Mouse (Mus musculus): ENCODE results near the gene Slain2. TPM values are rescaled to one million over a fixed set of nuclear protein-coding genes. Genes with fewer than 3 reads are reported as not detected.

The Slain2 gene
- polyA plus RNA-seq, 1 experiment from 2014 or later: 20.5 TPM

DNA sequence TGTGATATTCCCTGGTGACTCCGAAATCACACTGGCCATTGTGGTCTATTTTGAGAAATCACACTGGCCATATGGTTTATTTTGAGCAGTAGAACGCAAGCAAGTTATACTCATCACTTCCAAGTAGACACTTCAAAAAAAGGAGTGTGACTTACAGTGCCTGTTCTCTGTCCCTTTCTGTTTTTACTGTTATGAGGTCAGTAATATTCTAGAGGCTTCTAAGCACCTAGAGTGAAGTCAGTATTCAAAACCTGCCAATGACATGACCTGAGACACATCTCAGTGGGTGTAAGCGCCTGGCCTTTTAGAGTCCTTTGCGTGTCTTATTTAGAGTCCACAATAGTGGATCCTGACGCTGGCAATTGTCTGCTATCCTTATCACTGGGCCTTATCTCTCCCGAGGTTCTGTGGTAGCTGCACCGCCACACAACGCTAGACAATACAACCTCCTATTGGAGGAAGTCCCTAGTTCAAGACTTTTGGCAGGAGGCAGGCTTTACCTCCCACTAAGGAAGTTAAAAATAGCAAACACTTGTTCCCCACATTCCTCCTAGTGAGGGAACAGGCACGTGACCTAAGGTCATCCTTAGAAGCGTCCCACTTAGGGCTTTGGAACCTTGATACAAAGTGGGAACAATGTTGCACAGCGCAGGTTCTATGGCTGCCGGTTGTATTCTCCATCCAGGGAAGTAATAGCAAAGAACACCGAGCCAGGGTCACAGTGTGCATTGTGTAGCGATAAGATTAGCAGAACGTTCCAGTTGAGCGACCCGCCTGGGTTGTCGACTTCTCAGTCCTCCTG is 17.4 kb upstream of the Slain2 start:
- no peak for ATAC-seq
- Histone ChIP-seq H3K27me3 (replicated peaks; ENCODE audit: control insufficient read depth, insufficient read depth, low read length) (no peaks in the 10 kb centered on the region), H3K4me2 (ENCODE audit: low read length) (no peak overlapping the region), H3K9me3 (replicated peaks; ENCODE audit: control insufficient read depth, low read length) (no peaks in the 10 kb centered on the region), H3K4me1 (ENCODE audit: control insufficient read depth, insufficient read depth, low read length) (no peaks in the 10 kb centered on the region), H3K4me3 (ENCODE audit: low read depth, low read length) (no peak overlapping the region), H3K9ac (ENCODE audit: low read length) (no peak overlapping the region), H3K36me3 (ENCODE audit: control insufficient read depth, insufficient read depth, low read length) (no peaks in the 10 kb centered on the region), H3K27ac (ENCODE audit: low read depth, low read length) (no peak overlapping the region)
- 81% methylated on average over 18 of the region's 18 CpGs for WGBS
- no peak for DNase-seq (ENCODE audit: low spot score)

- H3K4me1 ChIP-seq (ENCODE audit: control insufficient read depth, insufficient read depth, low read length): no peaks in the 10 kb centered on the region
- no peak overlapping the region for H3K9ac ChIP-seq (ENCODE audit: low read length)
- WGBS: 57% methylated on average over 6 of the region's 6 CpGs
- H3K27me3 ChIP-seq (replicated peaks; ENCODE audit: control insufficient read depth, insufficient read depth, low read length): no peaks in the 10 kb centered on the region
- no peak for ATAC-seq
- no peaks in the 10 kb centered on the region for H3K9me3 ChIP-seq (replicated peaks; ENCODE audit: control insufficient read depth, low read length)
- no peaks in the 10 kb centered on the region for H3K36me3 ChIP-seq (ENCODE audit: control insufficient read depth, insufficient read depth, low read length)
- no peak for DNase-seq (ENCODE audit: low spot score)
- H3K27ac ChIP-seq (ENCODE audit: low read depth, low read length): no peak overlapping the region
- no peak overlapping the region for H3K4me3 ChIP-seq (ENCODE audit: low read depth, low read length)
- H3K4me2 ChIP-seq (ENCODE audit: low read length): no peak overlapping the region
These were observed 16.1 kb upstream of the Slain2 start for GRCm38 (mm10) chr5:72897998-72898397.

- no peak for DNase-seq (ENCODE audit: low spot score)
- ATAC-seq: no peak
- Histone ChIP-seq H3K4me3 (ENCODE audit: low read depth, low read length) (no peak overlapping the region), H3K4me1 (ENCODE audit: control insufficient read depth, insufficient read depth, low read length) (no peaks in the 10 kb centered on the region), H3K27me3 (replicated peaks; ENCODE audit: control insufficient read depth, insufficient read depth, low read length) (no peaks in the 10 kb centered on the region), H3K9ac (ENCODE audit: low read length) (no peak overlapping the region), H3K27ac (ENCODE audit: low read depth, low read length) (no peak overlapping the region), H3K36me3 (ENCODE audit: control insufficient read depth, insufficient read depth, low read length) (no peaks in the 10 kb centered on the region), H3K9me3 (replicated peaks; ENCODE audit: control insufficient read depth, low read length) (no peaks in the 10 kb centered on the region), H3K4me2 (ENCODE audit: low read length) (no peak overlapping the region)
- WGBS: 90% methylated on average over 8 of the region's 8 CpGs
These were observed 14.8 kb upstream of the Slain2 start for GRCm38 (mm10) chr5:72899255-72899654.

GRCm38 (mm10) chr5:72901866-72902265 is 12.2 kb upstream of the Slain2 start:
- no peaks in the 10 kb centered on the region for H3K27me3 ChIP-seq (replicated peaks; ENCODE audit: control insufficient read depth, insufficient read depth, low read length)
- no peak overlapping the region for H3K9ac ChIP-seq (ENCODE audit: low read length)
- no peak overlapping the region for H3K4me2 ChIP-seq (ENCODE audit: low read length)
- no peak for ATAC-seq
- no peaks in the 10 kb centered on the region for H3K9me3 ChIP-seq (replicated peaks; ENCODE audit: control insufficient read depth, low read length)
- no peaks in the 10 kb centered on the region for H3K4me1 ChIP-seq (ENCODE audit: control insufficient read depth, insufficient read depth, low read length)
- H3K4me3 ChIP-seq (ENCODE audit: low read depth, low read length): no peak overlapping the region
- H3K36me3 ChIP-seq (ENCODE audit: control insufficient read depth, insufficient read depth, low read length): no peaks in the 10 kb centered on the region
- no peak for DNase-seq (ENCODE audit: low spot score)
- no peak overlapping the region for H3K27ac ChIP-seq (ENCODE audit: low read depth, low read length)
- WGBS: 86% methylated on average over 4 of the region's 4 CpGs

GRCm38 (mm10) chr5:72902312-72902711 is 11.8 kb upstream of the Slain2 start:
- WGBS: 14% methylated on average over 3 of the region's 3 CpGs
- DNase-seq (ENCODE audit: low spot score) (peak; percentile 61), ATAC-seq (peak; percentile 62)

GRCm38 (mm10) chr5:72902876-72903516 is 11.1 kb upstream of the Slain2 start:
- no peak overlapping the region for H3K9ac ChIP-seq (ENCODE audit: low read length)
- H3K27me3 ChIP-seq (replicated peaks; ENCODE audit: control insufficient read depth, insufficient read depth, low read length): no peaks in the 10 kb centered on the region
- H3K4me2 ChIP-seq (ENCODE audit: low read length): no peak overlapping the region
- DNase-seq (ENCODE audit: low spot score) (no peak), ATAC-seq (no peak)
- H3K36me3 ChIP-seq (ENCODE audit: control insufficient read depth, insufficient read depth, low read length): no peaks in the 10 kb centered on the region
- H3K27ac ChIP-seq (ENCODE audit: low read depth, low read length): no peak overlapping the region
- H3K9me3 ChIP-seq (replicated peaks; ENCODE audit: control insufficient read depth, low read length): no peaks in the 10 kb centered on the region
- 86% methylated on average over 3 of the region's 3 CpGs for WGBS
- H3K4me1 ChIP-seq (ENCODE audit: control insufficient read depth, insufficient read depth, low read length): no peaks in the 10 kb centered on the region
- H3K4me3 ChIP-seq (ENCODE audit: low read depth, low read length): no peak overlapping the region

More at GRCm38 (mm10) chr5:72902312-72902711, 11.8 kb upstream of the Slain2 start:
- no peaks in the 10 kb centered on the region for H3K36me3 ChIP-seq (ENCODE audit: control insufficient read depth, insufficient read depth, low read length)
- H3K27ac ChIP-seq (ENCODE audit: low read depth, low read length): no peak overlapping the region
- H3K9me3 ChIP-seq (replicated peaks; ENCODE audit: control insufficient read depth, low read length): no peaks in the 10 kb centered on the region
- H3K27me3 ChIP-seq (replicated peaks; ENCODE audit: control insufficient read depth, insufficient read depth, low read length): no peaks in the 10 kb centered on the region
- no peak overlapping the region for H3K4me2 ChIP-seq (ENCODE audit: low read length)
- no peaks in the 10 kb centered on the region for H3K4me1 ChIP-seq (ENCODE audit: control insufficient read depth, insufficient read depth, low read length)
- no peak overlapping the region for H3K9ac ChIP-seq (ENCODE audit: low read length)
- H3K4me3 ChIP-seq (ENCODE audit: low read depth, low read length): no peak overlapping the region

DNA sequence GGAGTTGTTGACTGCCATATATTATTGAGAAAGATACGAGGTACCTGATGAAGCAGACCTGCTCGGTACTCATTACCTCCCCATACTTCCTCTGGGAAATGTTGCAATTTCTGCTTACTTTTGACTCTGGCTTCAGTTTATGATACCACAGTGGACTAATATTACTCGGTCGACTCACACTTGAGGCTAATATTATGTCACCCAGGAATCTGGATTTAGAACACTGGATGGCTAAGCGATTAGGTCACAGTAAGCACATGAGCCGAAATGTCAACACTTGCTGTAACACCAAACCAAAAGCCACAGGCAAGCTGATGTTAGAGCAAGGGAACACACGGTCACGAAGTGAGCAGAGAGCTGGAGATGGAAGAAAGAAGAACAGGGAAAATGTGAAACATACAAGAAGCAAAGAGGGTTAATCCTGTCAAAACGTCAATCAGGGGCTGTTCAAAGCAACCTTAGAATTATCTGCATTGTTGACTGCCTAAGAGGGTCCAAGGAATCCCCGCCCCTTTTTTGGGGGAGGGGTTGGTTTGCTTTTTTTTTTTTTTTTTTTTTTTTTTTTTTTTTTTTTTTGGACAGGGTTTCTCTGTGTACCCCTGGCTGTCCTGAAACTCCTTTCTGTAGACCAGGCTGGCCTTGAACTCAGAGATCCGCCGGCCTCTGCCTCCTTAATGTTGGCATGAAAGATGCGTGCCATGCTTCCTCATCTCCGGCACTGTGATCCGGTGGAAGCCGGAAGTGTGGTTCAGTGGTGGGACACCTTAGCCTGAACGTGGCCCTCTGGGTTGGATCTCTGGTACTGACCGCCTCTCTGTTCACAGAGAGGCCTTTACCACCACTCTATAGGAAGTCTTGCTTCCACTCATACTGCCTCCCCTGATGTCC is 9.0 kb upstream of the Slain2 start:
- no peaks in the 10 kb centered on the region for H3K4me1 ChIP-seq (ENCODE audit: control insufficient read depth, insufficient read depth, low read length)
- H3K4me2 ChIP-seq (ENCODE audit: low read length): no peak overlapping the region
- 89% methylated on average over 18 of the region's 18 CpGs for WGBS
- no peak for ATAC-seq
- no peak overlapping the region for H3K9ac ChIP-seq (ENCODE audit: low read length)
- H3K9me3 ChIP-seq (replicated peaks; ENCODE audit: control insufficient read depth, low read length): no peaks in the 10 kb centered on the region
- no peak for DNase-seq (ENCODE audit: low spot score)
- H3K36me3 ChIP-seq (ENCODE audit: control insufficient read depth, insufficient read depth, low read length): no peaks in the 10 kb centered on the region
- H3K27ac ChIP-seq (ENCODE audit: low read depth, low read length): no peak overlapping the region
- H3K27me3 ChIP-seq (replicated peaks; ENCODE audit: control insufficient read depth, insufficient read depth, low read length): no peaks in the 10 kb centered on the region
- H3K4me3 ChIP-seq (ENCODE audit: low read depth, low read length): no peak overlapping the region

DNA sequence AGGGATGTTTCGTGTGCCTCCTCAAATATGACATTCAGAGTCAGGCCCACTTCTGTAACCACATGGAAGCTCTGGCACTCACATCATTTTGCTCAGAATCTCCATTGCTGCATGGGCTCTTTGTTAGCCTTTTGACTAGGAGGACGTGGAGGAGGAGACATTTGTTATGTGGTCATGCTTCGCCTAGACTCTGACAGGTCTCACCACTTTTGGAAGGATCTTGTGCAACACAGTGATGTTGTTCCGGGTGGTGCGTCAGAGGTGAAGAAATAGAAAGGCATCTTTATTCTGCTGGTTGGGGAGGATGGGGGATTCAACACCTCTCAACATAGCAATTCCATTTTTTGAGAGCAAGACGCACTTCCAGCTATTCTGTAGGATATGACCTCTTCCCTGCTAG is 6.7 kb upstream of the Slain2 start:
- Histone ChIP-seq H3K27me3 (replicated peaks; ENCODE audit: control insufficient read depth, insufficient read depth, low read length) (no peaks in the 10 kb centered on the region), H3K9me3 (replicated peaks; ENCODE audit: control insufficient read depth, low read length) (no peaks in the 10 kb centered on the region), H3K9ac (ENCODE audit: low read length) (no peak overlapping the region), H3K4me1 (ENCODE audit: control insufficient read depth, insufficient read depth, low read length) (no peaks in the 10 kb centered on the region), H3K4me3 (ENCODE audit: low read depth, low read length) (no peak overlapping the region), H3K4me2 (ENCODE audit: low read length) (no peak overlapping the region), H3K36me3 (ENCODE audit: control insufficient read depth, insufficient read depth, low read length) (no peaks in the 10 kb centered on the region), H3K27ac (ENCODE audit: low read depth, low read length) (no peak overlapping the region)
- ATAC-seq: no peak
- WGBS: 86% methylated on average over 6 of the region's 6 CpGs
- no peak for DNase-seq (ENCODE audit: low spot score)
